Mouse (Mus musculus): Measurements from ENCODE around the gene Parp12.
A peak's percentile ranks its signal among the peaks of the same experiment; 100 is the strongest.

Gene Parp12

DNA sequence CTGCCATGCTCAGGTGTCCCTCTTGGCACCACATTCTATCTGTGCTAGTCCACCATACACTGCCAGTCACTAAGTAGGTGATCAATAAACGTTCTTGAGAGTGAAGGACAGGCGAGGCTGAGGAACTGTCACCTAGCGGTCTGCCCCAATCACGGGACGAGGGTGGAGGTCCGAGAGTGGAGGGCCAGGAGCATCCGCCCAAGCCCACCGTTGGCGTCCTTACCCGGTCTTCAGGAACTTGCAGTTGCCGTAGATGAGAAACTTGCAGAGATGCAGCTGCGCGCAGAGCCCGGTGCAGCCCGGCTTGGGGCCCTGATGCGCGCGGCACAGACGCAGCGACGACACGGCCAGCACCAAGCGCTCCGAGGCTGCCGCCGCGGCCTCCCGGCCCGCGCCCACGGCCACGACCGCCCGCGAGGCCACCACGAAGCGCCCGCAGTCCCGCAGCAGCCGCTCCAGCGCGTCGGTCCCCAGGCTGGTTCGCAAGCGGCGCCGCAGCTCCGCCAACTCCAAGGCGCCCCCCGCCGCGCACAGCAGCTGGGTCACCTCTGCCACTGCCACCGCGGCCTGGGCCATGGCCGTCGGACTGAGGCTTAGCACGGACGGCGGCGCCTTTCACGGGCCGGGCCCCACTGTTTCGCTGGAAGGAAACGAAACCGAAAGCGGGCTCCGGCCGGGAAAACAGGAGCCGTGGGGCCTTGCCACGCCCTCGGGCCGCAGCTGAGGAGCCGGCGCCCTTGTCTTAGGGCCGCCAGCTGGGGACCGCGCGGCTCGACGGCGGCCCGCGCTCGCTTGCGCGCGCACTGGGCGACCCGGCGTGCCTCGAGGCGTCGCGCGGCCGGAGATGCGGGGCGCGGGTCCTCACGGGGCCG lies at the start of gene Parp12:
Gene Parp12, minus strand, starts transcription at position 766 of the 872 bp plus-strand sequence.
- DNase-seq (ENCODE audit: low spot score) = peak; percentile 60

DNA sequence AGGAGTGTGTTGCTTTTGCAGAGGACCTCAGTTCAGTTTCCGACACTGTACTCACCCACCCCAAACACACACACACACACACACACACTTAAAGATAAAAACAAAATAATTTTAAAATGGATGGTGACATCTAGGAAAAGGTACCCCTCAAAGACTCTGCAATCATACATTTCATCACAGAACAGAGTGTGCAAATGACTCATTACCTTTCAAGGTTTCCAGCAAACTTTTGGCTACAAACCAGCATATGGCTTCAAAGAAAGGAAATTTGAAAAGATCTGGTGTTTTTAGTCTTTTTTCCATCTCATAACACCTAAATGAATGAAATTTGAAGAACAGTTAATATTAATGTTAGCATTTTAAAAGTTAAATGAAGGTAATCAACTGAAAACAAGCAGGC lies 46.7 kb upstream of the Parp12 start:
- no peak for DNase-seq (ENCODE audit: low spot score)

DNA sequence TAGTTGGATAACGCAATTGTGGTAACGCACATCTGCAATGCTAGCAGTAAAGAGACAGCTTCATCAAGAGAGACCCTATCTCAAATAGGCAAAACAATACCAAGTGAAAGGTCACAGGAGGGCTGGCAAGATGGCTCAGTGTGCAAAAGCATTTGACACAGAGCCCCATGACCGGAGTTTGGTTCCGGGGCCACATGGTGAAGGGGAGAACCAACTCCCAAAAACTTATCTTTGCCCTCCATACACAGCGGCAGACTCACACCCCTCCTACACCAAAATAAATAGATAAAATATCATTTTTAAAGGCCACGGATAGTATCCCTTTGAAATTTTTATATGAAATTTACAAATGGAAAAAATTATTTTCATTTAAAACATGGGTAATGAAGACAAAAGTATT lies 43.8 kb upstream of the Parp12 start:
- DNase-seq (ENCODE audit: low spot score) = no peak

DNA sequence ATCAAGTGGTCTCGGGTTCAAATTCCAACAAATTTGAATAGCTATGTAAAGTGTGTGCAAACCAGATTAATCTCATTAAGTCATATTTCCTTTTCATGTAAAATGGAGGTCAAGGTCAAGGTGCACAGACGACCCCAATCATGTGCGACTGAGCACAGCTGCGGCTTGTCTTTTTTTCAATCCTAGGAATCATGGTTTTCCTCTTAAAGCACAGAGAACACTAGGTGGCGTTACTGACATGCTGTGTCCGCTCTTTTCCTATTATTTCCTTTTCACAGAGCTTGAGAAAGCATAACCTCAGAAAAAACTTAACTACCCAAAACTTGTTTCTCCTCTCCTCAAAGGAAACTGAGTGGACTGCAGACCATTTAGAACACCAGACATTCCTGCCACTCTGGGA lies 27.9 kb upstream of the Parp12 start:
- DNase-seq (ENCODE audit: low spot score) = no peak

DNA sequence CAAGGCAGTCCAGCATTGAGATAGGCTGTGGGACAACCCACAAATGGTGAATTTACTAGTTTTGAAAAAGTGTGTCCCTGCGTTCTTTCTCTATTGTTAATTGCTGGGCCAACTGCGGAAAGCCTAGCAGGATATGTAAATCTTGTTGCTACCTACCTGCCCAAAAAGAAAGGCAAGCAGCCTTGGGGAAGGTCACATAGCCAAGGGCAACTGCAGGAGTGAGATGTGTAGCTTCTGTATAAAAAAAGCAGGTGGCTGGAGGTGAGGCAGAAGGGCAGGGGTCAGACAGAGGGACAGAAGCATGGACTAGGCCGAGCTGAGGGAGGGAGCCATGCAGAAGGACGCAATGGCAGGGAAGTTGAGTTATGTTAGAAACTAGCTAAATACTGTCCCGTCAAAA lies 14.4 kb upstream of the Parp12 start:
- DNase-seq (ENCODE audit: low spot score) = no peak

GRCm38 (mm10) chr6:39131480-39131879 lies 13.3 kb upstream of the Parp12 start:
- DNase-seq (ENCODE audit: low spot score) = no peak

DNA sequence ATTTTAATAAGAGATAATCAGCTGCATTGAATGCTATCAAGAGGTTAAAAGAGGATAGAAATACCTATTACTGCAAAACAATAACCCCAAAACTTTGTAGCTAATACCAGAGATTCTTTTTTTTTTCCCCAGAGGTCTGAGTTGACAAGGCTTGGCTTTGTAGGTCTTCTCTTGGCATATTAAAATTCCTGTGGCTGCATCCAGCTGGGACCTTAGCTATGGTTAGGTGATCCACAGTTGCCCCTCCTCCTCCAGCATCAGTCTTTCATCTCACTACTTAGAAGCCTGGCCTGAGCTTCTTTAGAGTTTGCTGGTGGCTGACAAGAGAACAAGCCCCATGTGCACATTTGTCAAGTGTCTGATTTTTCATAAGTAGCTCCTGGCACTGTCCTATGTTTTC lies 6.6 kb upstream of the Parp12 start:
- DNase-seq (ENCODE audit: low spot score) = no peak

DNA sequence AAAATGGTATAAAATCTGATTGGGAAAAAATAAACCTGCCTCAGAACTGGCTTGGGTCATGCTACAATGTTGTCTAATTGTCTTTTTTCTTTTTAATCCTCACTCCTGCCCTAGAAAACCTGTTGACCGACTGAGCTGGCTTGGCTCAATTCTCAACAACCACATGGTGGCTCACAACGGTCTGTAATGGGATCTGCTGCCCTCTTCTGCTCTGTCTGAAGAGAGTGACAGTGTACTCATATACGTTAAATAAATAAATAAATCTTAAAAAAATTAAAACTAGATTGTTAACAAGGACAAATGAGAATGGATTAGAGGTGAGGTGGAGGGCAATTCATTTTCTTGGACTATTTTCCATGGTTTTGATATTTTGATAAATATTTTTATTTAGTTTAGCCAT lies 2.5 kb upstream of the Parp12 start:
- DNase-seq (ENCODE audit: low spot score) = no peak

GRCm38 (mm10) chr6:39118456-39118881 lies 320 bp upstream of the Parp12 start:
- no peak for DNase-seq (ENCODE audit: low spot score)

DNA sequence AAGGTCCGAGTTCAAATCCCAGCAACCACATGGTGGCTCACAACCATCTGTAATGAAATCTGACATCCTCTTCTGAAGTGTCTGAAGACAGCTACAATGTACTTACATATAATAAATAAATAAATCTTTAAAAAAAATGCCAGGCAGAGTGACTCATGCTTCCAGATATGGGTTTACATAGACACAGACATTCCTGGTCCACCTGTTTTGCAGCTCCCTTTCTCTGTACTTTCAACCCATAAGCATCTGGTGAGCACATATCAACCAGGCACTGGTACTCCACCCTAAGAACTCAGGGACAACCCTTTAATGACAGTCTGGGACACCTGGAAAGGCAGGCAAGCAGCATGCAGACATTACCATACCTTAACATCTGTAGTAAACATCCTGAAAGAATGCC lies 2.7 kb downstream of the Parp12 start:
- DNase-seq (ENCODE audit: low spot score) = no peak

DNA sequence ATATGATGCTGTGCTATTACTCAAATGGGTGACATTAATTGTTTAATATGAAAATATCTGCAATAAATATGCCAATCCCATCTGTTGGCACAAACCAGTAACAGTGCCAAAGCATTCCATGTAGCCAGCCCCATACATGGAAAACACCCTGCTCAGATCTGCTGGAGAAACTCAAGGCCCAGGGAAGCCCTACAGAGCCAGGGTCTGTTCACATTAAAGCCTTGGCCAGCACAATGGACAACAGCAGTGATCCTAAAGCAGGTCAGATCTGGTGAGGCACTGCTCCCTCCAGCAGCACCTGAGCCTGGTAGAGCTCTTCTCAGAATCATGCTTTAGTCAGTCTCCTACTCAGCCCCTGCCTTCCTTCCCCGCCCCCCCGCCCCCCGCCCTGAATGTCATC lies 5.0 kb downstream of the Parp12 start:
- no peak for DNase-seq (ENCODE audit: low spot score)

- DNase-seq (ENCODE audit: low spot score) = no peak
Observed at GRCm38 (mm10) chr6:39112701-39113100, 5.4 kb downstream of the Parp12 start.

DNA sequence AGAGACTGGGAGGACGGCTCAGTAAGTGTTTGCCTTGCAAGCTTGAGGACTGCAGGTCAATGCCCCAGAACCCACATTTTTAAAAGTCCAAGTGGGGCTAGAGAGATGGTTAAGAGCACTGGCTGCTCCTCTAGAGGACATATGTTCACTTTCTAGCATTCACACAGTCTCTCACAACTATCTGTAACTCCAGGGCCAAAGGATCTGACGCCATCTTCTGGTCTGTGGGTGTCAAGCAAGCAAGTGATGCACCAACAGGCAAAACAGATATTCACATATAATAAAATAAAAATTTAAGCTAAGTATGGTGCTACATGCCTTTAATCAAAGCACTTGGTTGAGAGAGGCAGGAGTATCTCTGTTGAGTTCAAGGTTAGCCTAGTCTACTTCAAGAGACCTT lies 11.3 kb downstream of the Parp12 start:
- no peak for DNase-seq (ENCODE audit: low spot score)

DNA sequence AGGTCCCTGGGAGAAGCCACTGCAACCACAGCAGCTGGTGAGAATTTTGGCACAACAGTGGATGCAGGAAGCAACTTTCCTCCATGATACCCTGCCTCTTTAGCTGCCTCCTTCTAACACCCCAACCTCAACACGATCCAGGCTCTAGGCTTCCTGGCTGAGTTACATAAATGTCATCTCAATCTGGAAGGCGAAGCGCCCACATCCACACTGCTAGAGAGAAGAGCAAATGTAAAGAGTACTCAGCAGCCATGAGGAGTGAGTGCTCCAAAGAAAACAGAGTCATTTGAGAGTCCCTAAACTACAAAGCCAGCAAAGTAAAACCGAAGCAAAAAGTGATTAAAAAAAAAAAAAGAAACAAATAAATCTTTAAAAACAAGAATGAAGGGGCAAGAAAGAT lies 13.5 kb downstream of the Parp12 start:
- no peak for DNase-seq (ENCODE audit: low spot score)

GRCm38 (mm10) chr6:39076498-39076897 lies 41.7 kb downstream of the Parp12 start:
- DNase-seq (ENCODE audit: low spot score) = no peak

DNA sequence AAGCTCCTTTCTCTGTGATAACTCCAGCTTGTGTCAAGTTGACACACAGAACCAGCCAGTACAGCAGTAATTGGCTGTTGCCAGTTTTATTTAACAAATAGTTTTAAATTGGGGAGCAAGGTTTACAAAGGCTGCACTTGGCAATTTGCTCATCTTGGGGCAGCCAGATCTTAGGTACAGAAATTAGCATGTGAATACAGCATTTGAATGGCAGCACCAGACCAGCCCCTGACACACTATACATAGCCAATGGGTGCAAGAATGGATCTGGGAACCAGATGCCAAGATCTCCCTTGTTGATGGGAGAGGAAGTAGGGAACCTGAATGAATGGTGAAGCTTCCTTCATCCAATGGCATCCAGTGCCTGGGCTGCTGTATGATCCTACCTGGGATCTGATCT lies 44.0 kb downstream of the Parp12 start:
- no peak for DNase-seq (ENCODE audit: low spot score)

DNA sequence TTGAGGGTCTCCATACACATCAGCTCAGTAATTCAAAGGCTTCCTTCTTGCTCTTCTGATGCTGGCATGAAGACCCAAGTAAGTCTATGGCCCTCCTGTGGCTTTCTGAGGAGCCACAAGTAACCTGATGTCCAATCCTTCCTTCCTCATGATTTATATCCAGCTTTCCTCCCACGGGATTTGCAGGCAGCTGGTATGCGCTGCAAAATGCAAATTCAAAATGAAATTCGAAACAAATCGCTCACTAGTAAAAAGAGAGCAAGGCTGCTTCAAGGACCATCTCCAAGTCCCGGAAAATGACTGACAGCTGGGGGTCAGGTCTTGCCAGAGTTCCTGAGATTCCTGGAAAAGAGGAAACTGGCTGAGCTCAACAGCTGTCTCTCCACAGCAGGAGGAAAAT lies 45.5 kb downstream of the Parp12 start:
- no peak for DNase-seq (ENCODE audit: low spot score)

DNA sequence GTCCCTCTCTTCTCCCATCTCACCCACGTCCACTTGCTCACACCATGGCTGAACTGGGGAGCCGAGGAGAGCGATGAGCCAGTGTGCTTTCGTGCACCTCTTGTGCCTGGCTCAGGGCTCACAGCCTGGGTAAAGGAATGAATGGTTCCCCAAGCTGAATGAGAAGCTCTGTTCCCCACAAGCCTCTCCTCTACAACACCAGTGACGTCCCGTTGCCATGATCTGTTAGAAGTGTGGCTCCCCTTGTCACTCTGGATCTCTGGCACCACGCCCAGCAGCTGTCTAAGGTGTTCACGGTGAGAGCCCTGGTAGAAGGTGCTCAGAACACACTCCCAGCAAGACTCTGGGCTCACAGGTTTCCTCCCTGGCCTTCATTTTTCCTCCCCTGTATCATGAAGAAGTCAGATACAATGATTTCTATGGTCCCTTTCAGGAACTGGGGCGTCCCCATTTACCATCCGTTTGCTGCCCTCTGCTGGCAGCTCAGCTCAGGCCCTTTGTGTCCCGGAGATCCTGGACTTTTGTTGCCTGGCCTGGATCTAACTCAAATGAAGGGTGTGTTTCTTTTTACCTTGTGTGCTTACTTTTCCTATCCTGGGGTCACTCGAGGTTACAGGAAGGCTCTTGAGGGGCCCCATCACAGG lies 51.1 kb downstream of the Parp12 start:
- peak; percentile 42 for DNase-seq (ENCODE audit: low spot score)

- DNase-seq (ENCODE audit: low spot score) = no peak
Observed at GRCm38 (mm10) chr6:39063541-39063940, 54.6 kb downstream of the Parp12 start.

DNA sequence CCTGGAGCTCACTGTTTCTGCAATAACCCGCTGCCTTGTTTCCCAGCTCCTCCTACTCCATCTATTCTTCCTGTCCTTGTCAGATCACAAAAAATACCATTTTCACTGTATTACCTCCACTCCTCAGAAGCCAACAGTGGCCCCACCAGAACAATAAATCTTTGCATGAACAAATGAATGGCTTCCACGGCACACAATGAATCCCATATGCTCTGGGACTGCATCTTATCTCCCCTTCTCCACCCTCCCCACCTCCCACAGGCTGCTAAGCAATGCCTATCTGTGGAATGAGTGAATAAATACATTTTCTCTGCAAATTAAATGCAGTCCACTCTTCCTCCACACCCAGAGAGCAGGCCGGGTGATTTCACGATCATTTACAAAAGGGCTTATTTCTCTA lies 57.0 kb downstream of the Parp12 start:
- DNase-seq (ENCODE audit: low spot score) = no peak

DNA sequence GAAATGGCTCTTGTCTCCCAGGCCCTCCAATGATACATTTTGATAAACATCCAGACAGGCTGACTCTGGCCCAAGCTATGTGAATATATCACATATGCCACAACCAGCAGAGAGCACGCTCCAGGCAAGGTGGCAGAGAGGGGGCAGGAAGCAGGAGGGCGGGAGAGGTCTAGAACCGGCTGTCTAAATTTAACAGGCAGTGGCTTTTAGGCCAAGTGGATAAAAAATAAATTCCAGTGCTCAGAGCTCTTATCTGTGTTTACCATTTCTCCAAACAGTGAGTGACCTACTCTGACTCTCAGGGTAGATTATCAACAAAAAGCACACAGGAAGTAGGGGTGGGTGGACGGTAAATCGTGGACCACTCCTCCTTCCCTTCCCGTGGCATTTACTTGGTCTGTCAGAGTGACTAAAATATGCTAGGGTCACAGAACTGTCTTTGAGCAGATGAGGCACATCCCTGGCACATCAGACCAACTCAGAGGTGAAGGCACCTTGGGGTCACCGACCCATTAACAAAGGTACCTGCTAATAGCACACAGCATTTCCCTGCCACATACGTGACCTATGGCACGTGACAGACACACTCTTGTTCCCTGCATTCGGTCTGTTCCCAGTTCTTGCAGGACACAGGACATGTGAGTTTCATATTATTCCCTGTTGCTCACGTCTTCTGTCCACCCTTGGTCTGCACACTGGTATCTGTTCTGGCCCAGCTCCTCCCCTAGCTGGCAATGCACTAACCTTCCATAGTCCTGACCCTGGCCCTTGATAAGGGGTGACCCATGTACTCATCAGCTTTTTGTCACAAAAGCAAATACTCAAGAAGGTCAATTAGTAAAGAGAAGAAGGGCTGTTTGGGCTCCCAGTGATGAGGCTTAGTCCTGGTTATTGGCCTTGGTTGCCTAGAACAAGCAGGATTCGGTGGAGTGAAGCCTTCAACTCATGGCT lies 58.3 kb downstream of the Parp12 start:
- DNase-seq (ENCODE audit: low spot score) = no peak

GRCm38 (mm10) chr6:39058936-39059335 lies 59.2 kb downstream of the Parp12 start:
- DNase-seq (ENCODE audit: low spot score) = no peak

GRCm38 (mm10) chr6:39058389-39058788 lies 59.8 kb downstream of the Parp12 start:
- DNase-seq (ENCODE audit: low spot score) = no peak

Measured in ovary, postnatal 10 days (tissue).